29 mouse cellular contexts compared by ENCODE assay signal in genomic region chr4:102717123-102717828, GRCm38 (mm10). TPM values are rescaled to one million over a fixed set of nuclear protein-coding genes. Genes with fewer than 3 reads are reported as not detected.
DNase-seq lines count a peak whose midpoint lies in the region; ATAC-seq and TF ChIP-seq lines count a peak whose summit lies in the region.
"Had no signal": no experiment of that assay in that cellular context is flagged by ENCODE, and none has a peak within 500 bp of the region (broad histone marks: within the 10 kb centered on the region; RNA-seq: fewer than 3 reads in every experiment).

No protein-coding gene starts in this region.

- WGBS in forebrain, postnatal 0 days: 62% methylated on average over 5 of the region's 5 CpGs
- 79% methylated on average over 5 of the region's 5 CpGs for WGBS in forebrain, embryonic 13.5 days

- no peak for TF ChIP-seq POLR2A in brain, embryonic 14.5 days (IDR thresholded peaks at IDR 0.05; ENCODE audit: borderline replicate concordance, extremely low read depth, insufficient read depth, insufficient read length, poor library complexity, severe bottlenecking)

- no peaks in the 10 kb centered on the region for H3K9me3 ChIP-seq in forebrain, postnatal 0 days (ENCODE audit: low read length)
- H3K9me3 ChIP-seq in forebrain, embryonic 13.5 days (replicated peaks): no peaks in the 10 kb centered on the region
- H3K9me3 ChIP-seq: embryonic facial prominence, embryonic 10.5 days; embryonic facial prominence, embryonic 13.5 days; forebrain, embryonic 15.5 days; heart, embryonic 12.5 days; heart, embryonic 15.5 days; hindbrain, embryonic 12.5 days; hindbrain, embryonic 15.5 days; intestine, embryonic 15.5 days had no signal

- H3K4me3 ChIP-seq in forebrain, postnatal 0 days (ENCODE audit: low read depth, low read length): no peak overlapping the region
- H3K4me3 ChIP-seq in forebrain, embryonic 13.5 days: no peak overlapping the region
- H3K4me3 ChIP-seq in left cerebral cortex, adult 2 months: no peak overlapping the region
- H3K4me3 ChIP-seq: embryonic facial prominence, embryonic 10.5 days; embryonic facial prominence, embryonic 13.5 days; erythroblast, embryonic 14.5 days; forebrain, embryonic 15.5 days; heart, embryonic 12.5 days; heart, embryonic 15.5 days; hindbrain, embryonic 12.5 days; hindbrain, embryonic 15.5 days; intestine, embryonic 15.5 days had no signal

- no peaks in the 10 kb centered on the region for H3K4me1 ChIP-seq in forebrain, postnatal 0 days (ENCODE audit: insufficient read depth)
- no peaks in the 10 kb centered on the region for H3K4me1 ChIP-seq in forebrain, embryonic 13.5 days
- H3K4me1 ChIP-seq: embryonic facial prominence, embryonic 10.5 days; embryonic facial prominence, embryonic 13.5 days; forebrain, embryonic 15.5 days; hindbrain, embryonic 12.5 days; hindbrain, embryonic 15.5 days; intestine, embryonic 15.5 days had no signal

- no peaks in the 10 kb centered on the region for H3K36me3 ChIP-seq in forebrain, postnatal 0 days (ENCODE audit: insufficient read depth)
- H3K36me3 ChIP-seq in forebrain, embryonic 13.5 days (ENCODE audit: poor library complexity, severe bottlenecking): no peaks in the 10 kb centered on the region
- H3K36me3 ChIP-seq: embryonic facial prominence, embryonic 10.5 days; embryonic facial prominence, embryonic 13.5 days; forebrain, embryonic 15.5 days; heart, embryonic 12.5 days; heart, embryonic 15.5 days; hindbrain, embryonic 12.5 days; hindbrain, embryonic 15.5 days; intestine, embryonic 15.5 days had no signal

- no peak overlapping the region for H3K4me2 ChIP-seq in forebrain, postnatal 0 days (ENCODE audit: low read depth)
- no peak overlapping the region for H3K4me2 ChIP-seq in forebrain, embryonic 13.5 days
- H3K4me2 ChIP-seq: embryonic facial prominence, embryonic 13.5 days; forebrain, embryonic 15.5 days; heart, embryonic 12.5 days; heart, embryonic 15.5 days; hindbrain, embryonic 12.5 days; hindbrain, embryonic 15.5 days; intestine, embryonic 15.5 days had no signal

- H3K27me3 ChIP-seq in forebrain, postnatal 0 days (ENCODE audit: insufficient read depth, low read length): no peaks in the 10 kb centered on the region
- H3K27me3 ChIP-seq in forebrain, embryonic 13.5 days: no peaks in the 10 kb centered on the region
- H3K27me3 ChIP-seq: embryonic facial prominence, embryonic 13.5 days; forebrain, embryonic 15.5 days; heart, embryonic 12.5 days; heart, embryonic 15.5 days; hindbrain, embryonic 12.5 days; hindbrain, embryonic 15.5 days; intestine, embryonic 15.5 days had no signal

- peak overlapping the region; percentile 45; the same call in 1 of the 2 replicates for H3K27ac ChIP-seq in forebrain, postnatal 0 days (ENCODE audit: low read depth, low read length)
- no peak overlapping the region for H3K27ac ChIP-seq in forebrain, embryonic 13.5 days
- peak overlapping the region; percentile 46; the same call in 1 of the 2 replicates for H3K27ac ChIP-seq in left cerebral cortex, adult 2 months
- H3K27ac ChIP-seq: embryonic facial prominence, embryonic 10.5 days; embryonic facial prominence, embryonic 13.5 days; forebrain, embryonic 15.5 days; heart, embryonic 15.5 days; hindbrain, embryonic 12.5 days; hindbrain, embryonic 15.5 days; intestine, embryonic 15.5 days had no signal

- peak; percentile 62 for ATAC-seq in forebrain, postnatal 0 days
- ATAC-seq in forebrain, embryonic 13.5 days: no peak
- ATAC-seq: CD4-positive, CD25-positive, alpha-beta regulatory T cell, adult 4 months; forebrain, embryonic 15.5 days; intestine, embryonic 15.5 days had no signal

- intact Hi-C loops in left cerebral cortex, adult 2 months (cut with DNase I): no loop called here

- no peak for TF ChIP-seq CTCF in forebrain, postnatal 0 days (IDR thresholded peaks at IDR 0.05; ENCODE audit: low read depth)
- no peak for TF ChIP-seq CTCF in left cerebral cortex, adult 2 months (IDR thresholded peaks at IDR 0.05)
- no peak for TF ChIP-seq CTCF in brain, embryonic 14.5 days (IDR thresholded peaks at IDR 0.05; ENCODE audit: borderline replicate concordance, extremely low read depth, insufficient read depth, insufficient read length)

- H3K9ac ChIP-seq in forebrain, postnatal 0 days: no peak overlapping the region
- no peak overlapping the region for H3K9ac ChIP-seq in forebrain, embryonic 13.5 days
- H3K9ac ChIP-seq: embryonic facial prominence, embryonic 13.5 days; forebrain, embryonic 15.5 days; heart, embryonic 12.5 days; heart, embryonic 15.5 days; hindbrain, embryonic 12.5 days; hindbrain, embryonic 15.5 days; intestine, embryonic 15.5 days had no signal

- DNase-seq in forebrain, postnatal 0 days: peak; percentile 27
- no peak for DNase-seq in left cerebral cortex, adult 2 months (ENCODE audit: extremely low spot score in 1 of 2, low spot score in 2 of 2)
- DNase-seq in left cerebral cortex, adult 8-10 months (ENCODE audit: low spot score in 2 of 2): no peak
- DNase-seq in brain, adult 2 months (ENCODE audit: low read depth, low spot score): peak; percentile 50
- DNase-seq in brain, embryonic 14.5 days (ENCODE audit: low read depth): peak; percentile 41
- DNase-seq in right cerebral cortex, postnatal 25 days: no peak
- DNase-seq: adrenal gland, adult 2 months; adrenal gland, postnatal 14 days; cerebellum, adult 11 months; cerebellum, adult 2 months; cerebellum, adult 9-11 months; cerebellum, postnatal 36 days; embryo, embryonic 11 days; gastrocnemius, postnatal 25 days; heart, adult 18-20 months; heart, postnatal 10 days; heart, postnatal 36 days; kidney, adult 11 months had no signal

RNA-seq across cellular contexts. Expression of gene Sgip1, which starts 23.8 kb away (rescaled TPM):
- 61.4 and 62.0 TPM in 2 replicates for total RNA-seq in forebrain, postnatal 0 days (2014; rRNA removed)
- 36.7 and 59.4 TPM in 2 replicates for polyA plus RNA-seq in forebrain, postnatal 0 days (2015; fragmentation: Nextera tagmentation; extraction: Ambion mirVana)
- polyA plus RNA-seq in forebrain, embryonic 13.5 days (2015; fragmentation: Nextera tagmentation; extraction: Ambion mirVana): 37.8 and 40.4 TPM in 2 replicates
- total RNA-seq in left cerebral cortex, adult 2 months (2021): 100 to 1,000 TPM; 293 to 300 TPM
- total RNA-seq in left cerebral cortex, adult 8-10 months (2022): 100 to 1,000 TPM; 275 to 316 (median 294) TPM
- polyA plus RNA-seq in brain, embryonic 14.5 days (2012; rRNA removed): 22.6 and 44.3 TPM in 2 replicates
- polyA plus RNA-seq: erythroblast, embryonic 14.5 days had no signal

Comparison
In these comparisons a context has a peak if more than half of its experiments do, and no peak if none do; other contexts are left out.
1. DNase-seq: peak in forebrain, postnatal 0 days (single experiment), brain, adult 2 months (single experiment) and brain, embryonic 14.5 days (single experiment); none in left cerebral cortex, adult 2 months (0 of 2), left cerebral cortex, adult 8-10 months (0 of 2) and right cerebral cortex, postnatal 25 days (single experiment).